Mouse (Mus musculus) neural tube, embryonic 10.5 days (tissue): ENCODE results near the gene Fbxo7.
"Not testable (repeated sequence)": the region's sequence is repeated elsewhere in the genome, so short reads cannot be mapped to it uniquely, and the experiment has no call there.

Experiments used
- DNase-seq: peaks from one replicate; pipeline ENCODE4 v3.0.0-alpha.2; 2017; ENCODE audit warnings: low spot score; ENCODE audit errors: extremely low spot score

The Fbxo7 gene

DNA sequence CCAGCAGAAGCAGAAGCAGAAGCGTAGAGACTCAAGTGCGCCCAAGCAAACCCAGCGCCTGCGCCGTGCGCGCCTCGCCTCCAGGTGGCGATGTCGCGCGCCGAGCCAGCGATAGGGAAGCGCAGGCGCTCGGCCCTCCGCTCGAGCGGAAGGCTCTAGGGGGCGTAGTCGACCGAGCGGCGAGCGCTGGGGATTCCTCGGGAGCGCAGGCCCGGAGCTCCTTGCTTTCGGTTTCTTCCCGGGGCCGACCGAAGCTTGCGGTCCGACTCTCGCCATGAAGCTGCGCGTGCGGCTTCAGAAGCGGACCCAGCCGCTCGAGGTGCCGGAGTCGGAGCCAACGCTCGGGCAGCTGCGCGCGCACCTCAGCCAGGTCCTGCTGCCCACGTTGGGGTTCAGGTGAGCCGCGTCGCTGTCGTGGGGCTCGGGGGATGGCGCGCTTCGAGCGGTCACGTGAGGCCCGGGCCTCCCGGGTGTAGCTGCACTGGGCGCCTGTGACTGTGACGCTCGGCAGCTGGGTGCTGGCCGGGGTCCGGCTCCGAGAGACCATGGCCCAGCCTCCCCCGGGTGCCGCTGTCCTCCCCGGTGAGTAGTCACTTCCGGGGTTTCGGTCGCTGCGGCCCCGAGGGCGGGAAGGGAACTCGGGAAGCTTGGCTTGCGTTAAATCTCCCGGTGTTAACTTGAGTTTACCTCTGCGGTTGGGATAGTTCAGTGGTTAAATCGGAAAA, at the start of gene Fbxo7:
Fbxo7 (plus strand) TSS at position 224 of the 725 bp plus-strand sequence.
- peak; percentile 90 for DNase-seq

DNA sequence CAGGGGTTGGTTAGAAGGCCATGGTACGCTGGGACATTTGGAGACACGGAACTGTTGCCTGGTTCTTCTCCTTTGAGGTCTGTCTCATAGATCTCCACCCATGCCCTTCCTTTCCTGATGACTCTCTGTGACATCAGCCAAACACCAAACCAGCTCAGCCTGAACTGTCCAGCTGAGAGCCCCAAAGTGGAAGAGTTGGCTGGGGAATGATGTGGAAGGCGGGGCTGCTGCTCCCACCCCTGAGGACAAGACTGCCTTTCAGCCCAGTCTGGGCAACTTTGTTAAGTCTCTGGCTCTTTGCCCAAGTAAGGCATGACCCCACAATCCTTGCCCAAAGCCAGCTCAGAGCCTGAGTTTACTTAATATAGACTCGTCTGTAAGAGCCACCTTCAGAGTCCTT, 48.9 kb upstream of the Fbxo7 start:
- no peak for DNase-seq

GRCm38 (mm10) chr10:85989412-85990115, 32.2 kb upstream of the Fbxo7 start:
- no peak for DNase-seq

DNA sequence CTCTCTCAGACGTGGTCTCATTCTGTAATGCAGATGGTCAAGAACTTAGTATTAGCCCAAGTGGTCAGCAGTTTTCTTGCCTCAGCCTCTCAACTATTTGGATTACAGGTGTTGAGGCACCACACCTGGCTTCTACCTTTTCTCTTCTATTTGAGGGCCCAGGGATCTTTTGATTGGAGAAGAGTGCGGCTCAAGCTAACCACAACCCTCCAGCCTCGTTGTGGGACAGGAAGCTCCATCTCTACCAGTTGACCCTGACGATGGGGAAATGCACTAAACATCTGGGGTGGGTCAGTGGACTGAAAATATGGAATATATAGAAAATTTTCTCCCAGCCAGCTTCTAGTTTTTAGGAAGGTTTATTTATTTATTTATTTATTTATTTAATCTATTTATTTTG, 29.4 kb upstream of the Fbxo7 start:
- DNase-seq: no peak

DNA sequence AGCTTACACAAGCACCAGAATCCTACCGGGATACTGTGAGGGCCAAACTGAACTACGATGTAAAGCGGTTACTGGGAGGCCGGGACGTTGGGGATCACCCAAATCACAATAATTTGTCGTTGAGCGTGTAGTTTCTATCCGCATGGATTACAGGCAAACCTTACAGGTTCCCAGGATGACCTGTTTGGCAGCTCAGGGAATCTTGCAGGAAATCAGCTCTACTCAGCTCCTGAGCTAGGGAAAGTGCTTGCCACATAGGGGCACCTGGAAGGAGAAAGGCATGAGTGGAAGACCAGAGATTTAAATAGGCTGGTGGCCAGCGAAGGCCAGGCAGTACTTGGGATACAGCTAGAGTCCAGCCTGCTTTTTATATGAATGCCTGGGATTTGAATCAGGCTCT, 27.9 kb upstream of the Fbxo7 start:
- DNase-seq: no peak

GRCm38 (mm10) chr10:85994543-85995104, 27.1 kb upstream of the Fbxo7 start:
- no peak for DNase-seq

GRCm38 (mm10) chr10:86000447-86000846, 21.3 kb upstream of the Fbxo7 start:
- no peak for DNase-seq

- no peak for DNase-seq
These were observed 15.3 kb upstream of the Fbxo7 start for GRCm38 (mm10) chr10:86006455-86006854.

- DNase-seq: no peak
These were observed 12.1 kb upstream of the Fbxo7 start for GRCm38 (mm10) chr10:86009688-86010087.

- no peak for DNase-seq
These were observed 11.1 kb upstream of the Fbxo7 start for GRCm38 (mm10) chr10:86010636-86011035.

GRCm38 (mm10) chr10:86011172-86011571, 10.6 kb upstream of the Fbxo7 start:
- no peak for DNase-seq

GRCm38 (mm10) chr10:86011781-86012180, 10.0 kb upstream of the Fbxo7 start, which contains the start of gene Bpifc:
Gene Bpifc (minus strand): TSS chr10:86011895.
- no peak for DNase-seq

GRCm38 (mm10) chr10:86017781-86018180, 4.0 kb upstream of the Fbxo7 start:
- no peak for DNase-seq

DNA sequence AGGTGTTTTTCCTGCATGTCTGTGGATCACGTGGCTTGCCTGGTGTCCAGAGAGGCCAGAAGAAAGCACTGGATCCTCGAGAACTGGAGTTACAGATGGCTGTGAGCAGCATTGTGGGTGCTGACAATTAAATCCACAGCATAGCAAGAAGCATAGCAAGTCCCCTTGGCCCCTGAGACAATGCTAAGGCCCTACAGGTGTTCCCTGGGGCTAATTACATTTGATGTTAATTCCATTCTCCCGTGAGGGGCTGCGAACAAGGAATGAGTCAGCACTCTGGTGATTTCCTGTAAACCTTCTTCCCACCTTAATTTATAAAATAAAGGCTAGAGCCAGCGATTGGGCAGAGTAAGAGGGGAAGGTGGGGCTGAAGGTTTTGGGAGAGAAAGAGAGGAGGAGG, 3.0 kb upstream of the Fbxo7 start:
- no peak for DNase-seq

DNA sequence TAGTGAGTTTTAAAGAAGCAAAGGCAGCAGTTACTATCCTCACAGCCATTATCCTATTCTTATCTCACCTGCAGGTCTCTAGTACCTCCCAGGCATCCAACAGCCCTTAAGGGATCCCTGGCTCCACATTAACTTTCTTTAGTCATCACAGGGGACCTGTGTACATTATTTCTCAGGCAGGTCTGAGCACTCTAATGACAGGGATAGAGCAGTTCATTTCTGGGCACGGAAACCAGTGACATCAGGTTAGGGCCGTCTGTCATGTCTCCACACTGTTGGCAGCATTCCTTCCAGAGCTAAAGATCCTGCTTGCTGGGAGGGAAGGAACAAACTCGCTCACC, 394 bp upstream of the Fbxo7 start:
- no peak for DNase-seq

DNA sequence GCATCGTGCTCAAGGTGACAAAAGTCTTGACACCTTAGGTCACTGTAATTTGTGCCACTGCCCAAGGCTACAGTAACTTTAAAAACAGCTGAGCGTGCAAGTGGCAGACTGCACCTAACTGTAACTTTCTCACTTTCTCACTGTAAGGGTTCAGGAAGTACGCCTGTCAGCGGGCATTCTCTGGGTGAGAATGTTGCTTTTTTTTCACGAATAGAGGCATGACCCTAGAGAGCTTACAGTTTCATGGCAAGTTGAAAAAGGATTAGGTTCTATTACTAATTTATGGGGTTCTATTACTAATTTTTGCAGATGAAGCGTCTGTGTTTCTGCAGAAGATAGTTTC, 673 bp downstream of the Fbxo7 start:
- DNase-seq: no peak

DNA sequence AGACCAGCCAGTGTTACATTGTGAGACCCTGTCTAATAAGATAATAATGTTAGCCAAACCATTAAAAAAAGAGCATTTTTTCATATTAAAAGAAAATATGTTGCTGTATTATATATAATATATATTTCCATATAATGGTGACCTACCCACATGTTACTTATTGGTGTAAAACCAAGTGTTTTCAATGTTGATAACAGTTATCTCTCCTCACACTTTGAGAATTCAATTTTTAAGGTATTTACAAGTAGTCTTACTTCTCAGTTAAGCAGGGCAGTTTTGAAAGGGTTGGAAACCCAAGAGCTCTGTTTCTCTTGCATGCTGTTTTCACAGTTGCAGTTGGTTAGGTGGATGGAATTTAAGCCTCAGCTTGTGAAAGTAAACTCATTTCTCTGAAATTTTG, 1.4 kb downstream of the Fbxo7 start:
- no peak for DNase-seq

DNA sequence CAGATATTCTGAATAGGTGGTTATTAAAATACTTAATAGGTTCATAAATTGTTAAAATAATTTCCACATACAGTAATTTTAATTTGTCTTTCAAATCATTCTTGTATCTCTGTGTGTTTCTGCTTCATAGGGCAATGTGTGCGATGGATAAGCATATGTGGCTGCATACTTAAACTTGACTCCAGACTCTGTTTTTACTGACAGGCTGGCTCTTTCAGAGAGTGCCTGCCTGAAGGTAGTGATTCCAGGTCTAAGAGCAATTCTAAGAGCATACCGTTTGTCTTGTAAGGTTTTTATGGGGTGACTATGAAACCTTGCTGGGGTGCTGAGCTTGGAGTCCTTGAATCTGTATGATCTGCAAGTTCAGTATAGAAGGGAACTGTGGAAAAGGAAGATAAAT, 4.1 kb downstream of the Fbxo7 start:
- DNase-seq: no peak

DNA sequence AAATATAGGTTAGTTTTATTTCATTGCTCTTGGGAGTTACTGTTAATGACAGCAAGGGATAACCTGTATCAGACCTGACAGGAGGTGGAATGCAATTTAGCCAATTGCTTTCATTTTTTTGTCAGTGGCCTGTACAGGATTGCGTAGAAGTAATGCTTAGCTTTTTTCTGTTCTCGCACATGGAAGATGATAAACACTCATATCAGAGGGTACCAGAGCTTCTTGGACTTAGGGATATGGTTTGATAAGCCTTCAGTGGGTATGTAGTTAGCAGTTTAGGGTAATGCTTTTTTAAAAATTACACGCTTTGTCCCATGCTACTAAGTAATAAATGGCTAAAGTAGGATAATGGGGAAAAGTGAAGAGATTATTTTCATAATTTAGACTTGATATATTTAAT, 4.6 kb downstream of the Fbxo7 start:
- DNase-seq: no peak

DNA sequence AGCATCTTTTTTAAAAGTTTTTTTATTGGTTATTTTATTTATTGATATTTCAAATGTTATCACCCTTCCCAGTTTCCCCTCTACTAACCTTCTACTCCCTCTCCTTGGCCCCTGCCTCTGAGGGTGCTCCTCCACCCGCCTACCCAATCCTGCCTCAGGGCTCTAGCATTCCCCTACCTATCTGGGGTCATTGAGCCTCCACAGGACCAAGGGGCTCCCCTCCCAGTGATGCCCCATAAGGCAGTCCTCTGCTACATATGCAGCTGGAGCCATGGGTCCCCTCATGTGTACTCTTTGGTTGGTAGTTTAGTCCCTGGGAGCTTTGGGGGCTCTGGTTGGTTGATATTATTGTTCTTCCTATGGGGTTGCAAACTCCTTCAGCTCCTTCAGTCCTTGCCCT, 5.0 kb downstream of the Fbxo7 start:
- not testable (repeated sequence) for DNase-seq

DNA sequence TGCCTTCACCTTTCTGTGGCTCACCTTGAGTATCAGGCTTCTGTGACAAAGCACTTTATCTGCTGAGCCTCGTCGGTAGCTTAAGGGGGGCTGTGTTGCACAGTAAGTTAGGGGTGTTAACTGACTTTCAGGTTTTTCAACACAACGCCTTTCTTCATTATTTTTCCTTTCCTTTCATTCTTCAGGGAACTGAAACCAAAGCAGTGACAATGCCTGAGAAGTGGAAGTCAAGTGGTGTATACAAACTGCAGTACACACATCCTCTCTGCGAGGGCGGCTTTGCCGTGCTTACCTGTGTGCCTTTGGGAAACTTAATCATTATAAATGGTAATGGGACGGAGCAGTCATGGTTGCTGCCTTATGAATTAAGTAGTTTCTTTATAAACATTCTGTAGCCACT, 9.0 kb downstream of the Fbxo7 start:
- DNase-seq: no peak

GRCm38 (mm10) chr10:86032517-86032916, 10.7 kb downstream of the Fbxo7 start:
- DNase-seq: no peak
